Mouse (Mus musculus): ENCODE measurements at regions not wholly inside any gene's neighbourhood (a gene's known extent, or its start where the extent isn't known, plus 50 kb on each side); places are given as distances from the start of the nearest gene placed in this dataset.
"Not testable (repeated sequence)": the region's sequence is repeated elsewhere in the genome, so short reads cannot be mapped to it uniquely, and the experiment has no call there.

DNA sequence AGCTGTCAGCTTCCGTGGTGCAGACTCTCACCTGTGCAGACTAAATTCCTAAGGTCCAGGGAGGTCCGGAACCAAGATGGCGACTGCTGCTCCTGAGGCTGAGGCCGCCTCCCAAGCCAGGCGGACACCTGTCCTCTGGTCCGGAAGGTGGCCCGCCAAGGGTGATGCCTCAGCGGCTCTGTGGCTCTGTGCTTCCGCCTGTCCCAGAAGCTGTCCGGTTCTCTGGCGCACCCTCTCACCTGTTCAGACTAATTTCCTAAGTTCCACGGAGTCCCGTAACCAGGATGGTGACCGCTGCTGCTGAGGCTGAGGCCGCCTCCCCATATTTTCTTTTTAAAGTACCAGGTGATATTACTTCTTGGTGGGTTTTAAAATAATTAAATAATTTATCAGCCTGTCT lies 65.4 kb upstream of the B3galnt2 start:
- H3K36me3 ChIP-seq (ENCODE audit: insufficient read depth, low read length); H3K27ac ChIP-seq; H3K27me3 ChIP-seq (ENCODE audit: insufficient read depth, low read length); H3K4me3 ChIP-seq (ENCODE audit: low read length); H3K9ac ChIP-seq (replicated peaks; ENCODE audit: low read length); H3K4me1 ChIP-seq (ENCODE audit: insufficient read depth, low read length); DNase-seq (ENCODE audit: low spot score); H3K9me3 ChIP-seq (ENCODE audit: low read length); H3K4me2 ChIP-seq (ENCODE audit: low read depth, low read length): not testable (repeated sequence)
- 86% methylated on average over 15 of the region's 15 CpGs for WGBS
- ATAC-seq, result 0 out of 2 replicates have a peak, but pooled peaks have one; percentile 42

GRCm38 (mm10) chr13:13889297-13890120 lies 64.8 kb upstream of the B3galnt2 start:
- Histone ChIP-seq H3K27ac (no peak overlapping the region), H3K9ac (replicated peaks; ENCODE audit: low read length) (no peak overlapping the region), H3K27me3 (ENCODE audit: insufficient read depth, low read length) (no peaks in the 10 kb centered on the region), H3K36me3 (ENCODE audit: insufficient read depth, low read length) (no peaks in the 10 kb centered on the region), H3K4me2 (ENCODE audit: low read depth, low read length) (peak overlapping the region; percentile 55), H3K9me3 (ENCODE audit: low read length) (no peaks in the 10 kb centered on the region), H3K4me3 (ENCODE audit: low read length) (peak overlapping the region; percentile 44), H3K4me1 (ENCODE audit: insufficient read depth, low read length) (no peaks in the 10 kb centered on the region)
- whole genome bisulfite sequencing, result 17% methylated on average over 17 of the region's 17 CpGs
- TF ChIP-seq CTCF (IDR thresholded peaks at IDR 0.05; ENCODE audit: low read depth), result peak; percentile 99
- ATAC-seq (peak; percentile 97), DNase-seq (ENCODE audit: low spot score) (peak; percentile 100)

- not testable (repeated sequence) for H3K27ac ChIP-seq; H3K9me3 ChIP-seq (ENCODE audit: low read length); H3K27me3 ChIP-seq (ENCODE audit: insufficient read depth, low read length); H3K4me1 ChIP-seq (ENCODE audit: insufficient read depth, low read length); H3K4me2 ChIP-seq (ENCODE audit: low read depth, low read length); H3K4me3 ChIP-seq (ENCODE audit: low read length); ATAC-seq; DNase-seq (ENCODE audit: low spot score); H3K9ac ChIP-seq (replicated peaks; ENCODE audit: low read length); H3K36me3 ChIP-seq (ENCODE audit: insufficient read depth, low read length)
- WGBS, result 96% methylated on average over 16 of the region's 16 CpGs
These were observed 52.1 kb upstream of the B3galnt2 start for GRCm38 (mm10) chr13:13902186-13902585.
